Mouse (Mus musculus) kidney, embryonic 14.5 days (tissue): ENCODE results near the gene Ntpcr. TPM values are rescaled to one million over a fixed set of nuclear protein-coding genes. Genes with fewer than 3 reads are reported as not detected.

ENCODE experiments used
- ATAC-seq: fragments of 200-750 bp; cut with Nextera tagmentation; 2 replicates; pipeline ENCODE4 v1.8.0; 2017; ENCODE audit warnings: moderate number of reproducible peaks, mild to moderate bottlenecking, moderate TSS enrichment, moderate library complexity; ENCODE audit not compliant: low FRiP score, low TSS enrichment
- H3K27ac ChIP-seq: fragments of 300-500 bp; sonication (generic); 2 replicates; pipeline ENCODE4 v1.5.1; 2014; ENCODE audit warnings: low read depth, mild to moderate bottlenecking, low read length, moderate library complexity, mixed read lengths
- H3K27me3 ChIP-seq: fragments of 300-500 bp; sonication (generic); 2 replicates; pipeline ENCODE4 v1.6.1; 2014; ENCODE audit warnings: mild to moderate bottlenecking, low read length; ENCODE audit not compliant: control insufficient read depth, insufficient read depth
- H3K36me3 ChIP-seq: fragments of 300-500 bp; sonication (generic); 2 replicates; pipeline ENCODE4 v1.6.1; 2014; ENCODE audit warnings: low read length, mixed read lengths; ENCODE audit not compliant: control insufficient read depth, insufficient read depth
- H3K4me1 ChIP-seq: fragments of 300-500 bp; sonication (generic); 2 replicates; pipeline ENCODE4 v1.6.1; 2014; ENCODE audit warnings: low read length, mixed read lengths; ENCODE audit not compliant: control insufficient read depth, insufficient read depth
- H3K4me2 ChIP-seq: fragments of 300-500 bp; sonication (generic); replicated peaks from 2 replicates; pipeline ENCODE4 v1.6.1; 2014; ENCODE audit warnings: low read depth, mild to moderate bottlenecking, low read length
- H3K4me3 ChIP-seq: fragments of 300-500 bp; sonication (generic); 2 replicates; pipeline ENCODE4 v1.5.1; 2014; ENCODE audit warnings: mild to moderate bottlenecking, low read length
- H3K9ac ChIP-seq: fragments of 300-500 bp; sonication (generic); 2 replicates; pipeline ENCODE4 v1.6.1; 2014; ENCODE audit warnings: low read depth, mild to moderate bottlenecking, low read length, moderate library complexity
- H3K9me3 ChIP-seq: fragments of 300-500 bp; sonication (generic); 2 replicates; pipeline ENCODE4 v1.6.1; 2016; ENCODE audit warnings: low read length; ENCODE audit not compliant: control insufficient read depth
- WGBS: fragments of 180-500 bp; shearing (Covaris S2); extraction: QIAGEN DNeasy Blood & Tissue Kit; methylation state at CpG from one replicate; pipeline ENCODE4 v1.1.7; 2014; 5-methylcytosine and 5-hydroxymethylcytosine counted together
- polyA plus RNA-seq: library from polyadenylated mRNA; unstranded; fragments of >200 nt; fragmentation: Nextera tagmentation; extraction: Ambion mirVana; gene quantifications from 2 replicates; pipeline ENCODE4 v1.2.1, GENCODE M21; 2014

Ntpcr gene
- polyA plus RNA-seq, 1 experiment from 2014 or later = 29.3 TPM

GRCm38 (mm10) chr8:125795341-125795740 is 65.6 kb downstream of the Ntpcr start:
- ATAC-seq = peak; percentile 85
- WGBS = 31% methylated on average over 2 of the region's 2 CpGs

GRCm38 (mm10) chr8:125796970-125797369 is 67.2 kb downstream of the Ntpcr start:
- Histone ChIP-seq H3K4me2 (no peak overlapping the region), H3K9me3 (no peaks in the 10 kb centered on the region), H3K27me3 (no peaks in the 10 kb centered on the region), H3K27ac (no peak overlapping the region), H3K36me3 (no peaks in the 10 kb centered on the region), H3K4me3 (no peak overlapping the region), H3K9ac (no peak overlapping the region), H3K4me1 (0 out of 2 replicates have a peak, but pooled peaks cover 5% of the 10 kb centered on the region)
- WGBS = 94% methylated on average over 2 of the region's 2 CpGs
- ATAC-seq = no peak

More at GRCm38 (mm10) chr8:125795341-125795740, 65.6 kb downstream of the Ntpcr start:
- Histone ChIP-seq H3K27ac (no peak overlapping the region), H3K36me3 (no peaks in the 10 kb centered on the region), H3K9me3 (no peaks in the 10 kb centered on the region), H3K4me2 (0 out of 2 replicates have a peak overlapping the region, but pooled peaks have one; percentile 2), H3K9ac (no peak overlapping the region), H3K4me1 (0 out of 2 replicates have a peak, but pooled peaks cover 5% of the 10 kb centered on the region), H3K27me3 (no peaks in the 10 kb centered on the region), H3K4me3 (no peak overlapping the region)

Other genes starting within 250 kb of the Ntpcr start
- gene Sipa1l2, start 160.2 kb upstream of the Ntpcr start, polyA plus RNA-seq = 6.6 and 12.9 TPM in 2 replicates
- 4.5 and 6.8 TPM in 2 replicates for gene Map10, start 60.1 kb upstream of the Ntpcr start, polyA plus RNA-seq
- 0.15 and 0.19 TPM in 2 replicates for gene Pcnx2, start 168.4 kb downstream of the Ntpcr start, polyA plus RNA-seq
- 4.3 and 5.8 TPM in 2 replicates for gene Map3k21, start 180.5 kb downstream of the Ntpcr start, polyA plus RNA-seq